Mouse (Mus musculus) liver, postnatal 0 days (tissue): ENCODE measurements at regions not wholly inside any gene's neighbourhood (a gene's known extent, or its start where the extent isn't known, plus 50 kb on each side); places are given as distances from the start of the nearest gene placed in this dataset.

Experiments used
- CTCF ChIP-seq: sonication (generic); IDR thresholded peaks from 2 replicates; pipeline ENCODE4 v1.5.1; 2016; ENCODE audit warnings: antibody characterized with exemption, low read depth
- EP300 ChIP-seq: IDR thresholded peaks from 2 replicates; pipeline ENCODE4 v1.6.1; 2016; ENCODE audit warnings: antibody characterized with exemption, low read depth, mild to moderate bottlenecking

DNA sequence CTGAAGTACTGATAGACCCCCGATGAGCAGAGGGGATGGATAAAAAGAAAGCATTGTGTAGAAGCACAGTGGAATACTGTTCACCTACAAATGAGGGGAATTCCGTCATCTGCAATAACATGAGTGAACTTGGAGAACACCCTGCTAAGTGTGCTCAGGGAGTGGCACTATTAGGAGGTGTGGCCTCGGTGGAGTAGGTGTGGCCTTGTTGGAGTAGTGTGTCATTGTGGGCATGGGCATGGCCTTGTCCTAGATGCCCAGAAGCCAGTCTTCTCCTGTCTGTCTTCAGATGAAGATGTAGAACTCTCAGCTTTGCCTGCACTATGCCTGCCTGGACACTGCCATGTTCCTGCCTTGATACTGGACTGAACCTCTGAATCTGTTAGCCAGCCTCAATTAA is 86.2 kb upstream of the Kl start:
- TF ChIP-seq CTCF (no peak), EP300 (no peak)
